Mouse (Mus musculus) ES-E14 (cell line): ENCODE measurements around the gene Dpp10. TPM values are rescaled to one million over a fixed set of nuclear protein-coding genes. Genes with fewer than 3 reads are reported as not detected.

Experiments
- DNase-seq: peaks from one replicate; pipeline ENCODE4 v3.0.0-alpha.2; 2013; ENCODE audit warnings: low read depth, low spot score
- H3K27ac ChIP-seq: 2 replicates; pipeline ENCODE4 v1.5.1; 2012; ENCODE audit warnings: low read depth, mild to moderate bottlenecking, low read length, moderate library complexity, mixed read lengths; ENCODE audit not compliant: poor library complexity, insufficient read depth, severe bottlenecking
- H3K36me3 ChIP-seq: 2 replicates; pipeline ENCODE4 v1.6.1; 2012; ENCODE audit warnings: mild to moderate bottlenecking, low read length, moderate library complexity, mixed read lengths; ENCODE audit not compliant: control insufficient read depth, poor library complexity, insufficient read depth, severe bottlenecking
- H3K4me1 ChIP-seq, 2 experiments: fragments of 150-350 bp in 1 of 2; sonication (generic) in 1 of 2; 2 replicates each; pipeline ENCODE4 v1.6.1; 2012; ENCODE audit warnings: low read length in 2 of 2, mild to moderate bottlenecking in 1 of 2, mixed read lengths in 1 of 2; ENCODE audit not compliant: control insufficient read depth in 2 of 2, insufficient read depth in 2 of 2, poor library complexity in 1 of 2
- H3K4me3 ChIP-seq, 2 experiments: fragments of 150-350 bp in 1 of 2; sonication (generic) in 1 of 2; 2 replicates each; pipeline ENCODE4 v1.5.1; 2012; ENCODE audit warnings: low read length in 2 of 2, low read depth in 1 of 2, mild to moderate bottlenecking in 1 of 2, mixed read lengths in 1 of 2; ENCODE audit not compliant: insufficient read depth in 1 of 2, poor library complexity in 1 of 2, severe bottlenecking in 1 of 2
- H3K9ac ChIP-seq: 2 replicates; pipeline ENCODE4 v1.6.1; 2012; ENCODE audit warnings: low read depth, mild to moderate bottlenecking, low read length, mixed read lengths; ENCODE audit not compliant: poor library complexity, insufficient read depth, severe bottlenecking
- H3K9me3 ChIP-seq: fragments of 150-350 bp; sonication (generic); 2 replicates; pipeline ENCODE4 v1.6.1; 2012; ENCODE audit warnings: low read depth, mild to moderate bottlenecking, low read length; ENCODE audit not compliant: control insufficient read depth, insufficient read depth
- CHD2 ChIP-seq: IDR thresholded peaks from 2 replicates; pipeline ENCODE4 v1.6.1; 2014; ENCODE audit warnings: mild to moderate bottlenecking, low read depth, low read length, inconsistent platforms
- HCFC1 ChIP-seq: IDR thresholded peaks from 2 replicates; pipeline ENCODE4 v1.6.1; 2012; ENCODE audit warnings: low read length, inconsistent platforms, borderline replicate concordance; ENCODE audit not compliant: insufficient read depth
- MAFK ChIP-seq: IDR thresholded peaks from 2 replicates; pipeline ENCODE4 v1.6.1; 2014; ENCODE audit warnings: mild to moderate bottlenecking, low read depth, low read length, inconsistent platforms; ENCODE audit not compliant: insufficient read depth
- ZC3H11A ChIP-seq: IDR thresholded peaks from 2 replicates; pipeline ENCODE4 v1.6.1; 2012; ENCODE audit warnings: low read depth, mild to moderate bottlenecking, inconsistent platforms, low read length, borderline replicate concordance
- ZNF384 ChIP-seq: IDR thresholded peaks from 2 replicates; pipeline ENCODE4 v1.6.1; 2012; ENCODE audit warnings: low read depth, low read length, inconsistent platforms
- in situ Hi-C, 2 experiments: fragments of 600-800 bp; cut with MboI; formaldehyde crosslinking; loops; one replicate each; pipeline ENCODE4 v1.15.1; 2025; ENCODE audit warnings: low sequenced_read_pairs in 2 of 2, inconsistent platforms in 1 of 2; ENCODE audit not compliant: unreplicated experiment in 2 of 2
- total RNA-seq: library from RNA; depleted of rRNA; stranded (reverse); fragments of 300-350 nt; gene quantifications from 2 replicates; pipeline ENCODE4 v1.2.3, GENCODE M21; 2012

The Dpp10 gene
- total RNA-seq, 1 experiment: not detected

GRCm38 (mm10) chr1:123901218-123901617 is 144.1 kb downstream of the Dpp10 start:
- in situ Hi-C loops: no loop called here
- Histone ChIP-seq H3K4me1 (no peaks in the 10 kb centered on the region), H3K4me3 (no peak overlapping the region), H3K36me3 (no peaks in the 10 kb centered on the region), H3K9ac (no peak overlapping the region), H3K9me3 (no peaks in the 10 kb centered on the region), H3K27ac (no peak overlapping the region)
- TF ChIP-seq HCFC1: no peak
- TF ChIP-seq MAFK: no peak
- no peak for TF ChIP-seq ZNF384
- TF ChIP-seq ZC3H11A: no peak
- no peak for TF ChIP-seq CHD2
- DNase-seq: no peak

GRCm38 (mm10) chr1:123887243-123887642 is 158.1 kb downstream of the Dpp10 start:
- H3K4me1 ChIP-seq: no peaks in the 10 kb centered on the region
- in situ Hi-C loops: no loop called here
- no peak overlapping the region for H3K4me3 ChIP-seq
- H3K9ac ChIP-seq: no peak overlapping the region
- no peaks in the 10 kb centered on the region for H3K9me3 ChIP-seq
- TF ChIP-seq CHD2: no peak
- TF ChIP-seq ZNF384: no peak
- no peak for TF ChIP-seq MAFK
- TF ChIP-seq ZC3H11A: no peak
- H3K27ac ChIP-seq: no peak overlapping the region
- DNase-seq: no peak
- H3K36me3 ChIP-seq: no peaks in the 10 kb centered on the region

GRCm38 (mm10) chr1:123846881-123847280 is 198.5 kb downstream of the Dpp10 start:
- in situ Hi-C loops: no loop called here
- H3K36me3 ChIP-seq: no peaks in the 10 kb centered on the region
- DNase-seq: no peak
- no peak for TF ChIP-seq CHD2
- no peak for TF ChIP-seq MAFK
- no peak for TF ChIP-seq ZNF384
- TF ChIP-seq HCFC1: no peak
- TF ChIP-seq ZC3H11A: no peak
- no peaks in the 10 kb centered on the region for H3K4me1 ChIP-seq
- no peak overlapping the region for H3K4me3 ChIP-seq
- H3K27ac ChIP-seq: no peak overlapping the region
- no peak overlapping the region for H3K9ac ChIP-seq
- no peaks in the 10 kb centered on the region for H3K9me3 ChIP-seq

- in situ Hi-C loops: no loop called here
Observed at GRCm38 (mm10) chr1:123801206-123801605, 244.2 kb downstream of the Dpp10 start.

GRCm38 (mm10) chr1:123765511-123765910 is 279.8 kb downstream of the Dpp10 start:
- TF ChIP-seq CHD2 (no peak), ZNF384 (no peak), MAFK (no peak), ZC3H11A (no peak), HCFC1 (no peak)
- Histone ChIP-seq H3K36me3 (no peaks in the 10 kb centered on the region), H3K9me3 (no peaks in the 10 kb centered on the region), H3K9ac (no peak overlapping the region), H3K4me3 (no peak overlapping the region), H3K4me1 (no peaks in the 10 kb centered on the region), H3K27ac (no peak overlapping the region)
- in situ Hi-C loops: no loop called here
- DNase-seq: no peak

More at GRCm38 (mm10) chr1:123801206-123801605, 244.2 kb downstream of the Dpp10 start:
- no peak overlapping the region for H3K9ac ChIP-seq
- TF ChIP-seq MAFK (no peak), ZNF384 (no peak), ZC3H11A (no peak), CHD2 (no peak), HCFC1 (no peak)
- H3K4me3 ChIP-seq: no peak overlapping the region
- no peaks in the 10 kb centered on the region for H3K9me3 ChIP-seq
- no peaks in the 10 kb centered on the region for H3K4me1 ChIP-seq
- H3K27ac ChIP-seq: no peak overlapping the region
- no peaks in the 10 kb centered on the region for H3K36me3 ChIP-seq
- no peak for DNase-seq
